Mouse (Mus musculus): Measurements from ENCODE around the gene Abcf1. TPM values are rescaled to one million over a fixed set of nuclear protein-coding genes. Genes with fewer than 3 reads are reported as not detected.

Gene Abcf1
- polyA plus RNA-seq, 1 experiment from 2014 or later, result 58.3 TPM

- ATAC-seq (ENCODE audit: insufficient number of reproducible peaks, insufficient read depth, low FRiP score, low read depth), result no peak
- H3K4me2 ChIP-seq (ENCODE audit: low read length), result peak overlapping the region; percentile 81
- peaks cover 7 to 17% of the 10 kb centered on the region in 2 experiments for H3K4me1 ChIP-seq (ENCODE audit: control insufficient read depth in 2 of 2, insufficient read depth in 2 of 2, low read length in 2 of 2)
- H3K36me3 ChIP-seq (ENCODE audit: control insufficient read depth, insufficient read depth, low read length), result peaks cover 77% of the 10 kb centered on the region
- no peaks in the 10 kb centered on the region for H3K27me3 ChIP-seq (ENCODE audit: control insufficient read depth, insufficient read depth, low read length)
- peak overlapping the region; percentile 86 for H3K9ac ChIP-seq (ENCODE audit: low read length)
- H3K4me3 ChIP-seq (ENCODE audit: control insufficient read depth in 1 of 2, insufficient read depth in 1 of 2, low read depth in 1 of 2, low read length in 2 of 2), result peak overlapping the region; percentile 75 to 97
- H3K27ac ChIP-seq (replicated peaks in 1 of 2; ENCODE audit: control insufficient read depth in 1 of 2, insufficient read depth in 1 of 2, low read depth in 2 of 2, low read length in 2 of 2), result peak overlapping the region; percentile 69 to 76
- 18% methylated on average over 20 of the region's 20 CpGs for WGBS
- no peaks in the 10 kb centered on the region for H3K9me3 ChIP-seq (ENCODE audit: control insufficient read depth, low read length)
These were observed 60.2 kb downstream of the Abcf1 start for GRCm38 (mm10) chr17:35909186-35909918.

- Histone ChIP-seq H3K9me3 (ENCODE audit: control insufficient read depth, low read length) (no peaks in the 10 kb centered on the region), H3K9ac (ENCODE audit: low read length) (no peak overlapping the region), H3K4me3 (ENCODE audit: control insufficient read depth in 1 of 2, insufficient read depth in 1 of 2, low read depth in 1 of 2, low read length in 2 of 2) (no peak overlapping the region), H3K4me2 (ENCODE audit: low read length) (no peak overlapping the region), H3K4me1 (ENCODE audit: control insufficient read depth in 2 of 2, insufficient read depth in 2 of 2, low read length in 2 of 2) (peaks cover 11 to 32% of the 10 kb centered on the region in 2 experiments), H3K27me3 (ENCODE audit: control insufficient read depth, insufficient read depth, low read length) (no peaks in the 10 kb centered on the region), H3K27ac (replicated peaks in 1 of 2; ENCODE audit: control insufficient read depth in 1 of 2, insufficient read depth in 1 of 2, low read depth in 2 of 2, low read length in 2 of 2) (no peak overlapping the region), H3K36me3 (ENCODE audit: control insufficient read depth, insufficient read depth, low read length) (peaks cover 69% of the 10 kb centered on the region)
- no peak for ATAC-seq (ENCODE audit: insufficient number of reproducible peaks, insufficient read depth, low FRiP score, low read depth)
- WGBS, result 85% methylated on average over 2 of the region's 2 CpGs
These were observed 62.0 kb downstream of the Abcf1 start for GRCm38 (mm10) chr17:35907609-35908008.

MicroRNAs encoded within 50 kb of the gene (microRNA counts, 519-probe panel; counts per million panel counts)
- microRNA mmu-miR-1894-3p (322 counts per million, percentile 70 among the panel's probes with 10 or more counts), microRNA mmu-miR-1894-5p (322 counts per million, percentile 70 among the panel's probes with 10 or more counts), microRNA mmu-miR-877 (322 counts per million, percentile 70 among the panel's probes with 10 or more counts)

Small RNAs within 50 kb of the gene (microRNA-seq; reads per million reads assigned to microRNA genes)
- gene Mir1894 (not detected), gene Mir877 (115 reads per million, percentile 53 among the genes with 10 or more reads in this experiment)

Other genes starting within 250 kb of the Abcf1 start
- 20.8 and 27.3 TPM in 2 replicates for gene Ier3, start 148.1 kb downstream of the Abcf1 start, polyA plus RNA-seq (2014; fragmentation: Nextera tagmentation; extraction: Ambion mirVana)
- gene Flot1, start 146.5 kb downstream of the Abcf1 start, polyA plus RNA-seq (2014; fragmentation: Nextera tagmentation; extraction: Ambion mirVana), result 86.8 and 93.7 TPM in 2 replicates
- 673 and 698 TPM in 2 replicates for gene Tubb5, start 131.5 kb downstream of the Abcf1 start, polyA plus RNA-seq (2014; fragmentation: Nextera tagmentation; extraction: Ambion mirVana)
- gene Mdc1, start 128.2 kb downstream of the Abcf1 start, polyA plus RNA-seq (2014; fragmentation: Nextera tagmentation; extraction: Ambion mirVana), result 15.3 and 16.1 TPM in 2 replicates
- 44.0 and 44.9 TPM in 2 replicates for gene Nrm, start 108.4 kb downstream of the Abcf1 start, polyA plus RNA-seq (2014; fragmentation: Nextera tagmentation; extraction: Ambion mirVana)
- 17.3 and 19.4 TPM in 2 replicates for gene Ppp1r18, start 104.2 kb downstream of the Abcf1 start, polyA plus RNA-seq (2014; fragmentation: Nextera tagmentation; extraction: Ambion mirVana)
- gene Dhx16, start 89.9 kb downstream of the Abcf1 start, polyA plus RNA-seq (2014; fragmentation: Nextera tagmentation; extraction: Ambion mirVana), result 18.6 and 22.0 TPM in 2 replicates
- gene 2310061I04Rik, start 72.3 kb downstream of the Abcf1 start, polyA plus RNA-seq (2014; fragmentation: Nextera tagmentation; extraction: Ambion mirVana), result 28.7 and 28.9 TPM in 2 replicates
- 52.5 and 53.1 TPM in 2 replicates for gene Atat1, start 59.7 kb downstream of the Abcf1 start, polyA plus RNA-seq (2014; fragmentation: Nextera tagmentation; extraction: Ambion mirVana)
- 65.8 and 67.0 TPM in 2 replicates for gene Mrps18b, start 53.4 kb downstream of the Abcf1 start, polyA plus RNA-seq (2014; fragmentation: Nextera tagmentation; extraction: Ambion mirVana)
- 21.8 and 23.6 TPM in 2 replicates for gene Ppp1r10, start 53.3 kb downstream of the Abcf1 start, polyA plus RNA-seq (2014; fragmentation: Nextera tagmentation; extraction: Ambion mirVana)
- gene Gnl1, start 10.1 kb upstream of the Abcf1 start, polyA plus RNA-seq (2014; fragmentation: Nextera tagmentation; extraction: Ambion mirVana), result 26.2 and 27.2 TPM in 2 replicates
- gene Prr3, start 10.5 kb upstream of the Abcf1 start, polyA plus RNA-seq (2014; fragmentation: Nextera tagmentation; extraction: Ambion mirVana), result 10.9 and 11.2 TPM in 2 replicates
- 2.6 and 2.7 TPM in 2 replicates for gene H2-T24, start 50.8 kb upstream of the Abcf1 start, polyA plus RNA-seq (2014; fragmentation: Nextera tagmentation; extraction: Ambion mirVana)
- gene H2-T23, start 63.1 kb upstream of the Abcf1 start, polyA plus RNA-seq (2014; fragmentation: Nextera tagmentation; extraction: Ambion mirVana), result 4.2 and 4.4 TPM in 2 replicates
- 7.4 and 8.7 TPM in 2 replicates for gene H2-T22, start 73.0 kb upstream of the Abcf1 start, polyA plus RNA-seq (2014; fragmentation: Nextera tagmentation; extraction: Ambion mirVana)
- not detected in 2 replicates for gene Gm6034, start 73.2 kb upstream of the Abcf1 start, polyA plus RNA-seq (2014; fragmentation: Nextera tagmentation; extraction: Ambion mirVana)
- gene Gm11127, start 88.6 kb upstream of the Abcf1 start, polyA plus RNA-seq (2014; fragmentation: Nextera tagmentation; extraction: Ambion mirVana), result not detected in 2 replicates
- gene Gm19684, start 151.9 kb upstream of the Abcf1 start, polyA plus RNA-seq (2014; fragmentation: Nextera tagmentation; extraction: Ambion mirVana), result not detected in 2 replicates
- gene Gm7030, start 159.7 kb upstream of the Abcf1 start, polyA plus RNA-seq (2014; fragmentation: Nextera tagmentation; extraction: Ambion mirVana), result not detected in 2 replicates
- gene Gm8909, start 198.8 kb upstream of the Abcf1 start, polyA plus RNA-seq (2014; fragmentation: Nextera tagmentation; extraction: Ambion mirVana), result not detected in 2 replicates
- not detected in 2 replicates for gene H2-T3, start 220.5 kb upstream of the Abcf1 start, polyA plus RNA-seq (2014; fragmentation: Nextera tagmentation; extraction: Ambion mirVana)